Mouse (Mus musculus) olfactory bulb, adult 2 months (tissue): Measurements from ENCODE around the gene Lcat.

ENCODE experiments used
- CTCF ChIP-seq: fragments of 200-500 bp; IDR thresholded peaks from 2 replicates; pipeline ENCODE4 v1.5.1; 2012; ENCODE audit warnings: low read depth, mild to moderate bottlenecking, low read length, moderate library complexity; ENCODE audit not compliant: insufficient read depth
- POLR2A ChIP-seq: fragments of 200-500 bp; IDR thresholded peaks from 2 replicates; pipeline ENCODE4 v1.6.1; 2012; ENCODE audit warnings: mild to moderate bottlenecking, low read depth, low read length, moderate library complexity; ENCODE audit not compliant: insufficient read depth

- TF ChIP-seq CTCF (no peak), POLR2A (no peak)
Measured at GRCm38 (mm10) chr8:105949350-105949749, 6.2 kb upstream of the Lcat start.
